Mouse (Mus musculus) liver, postnatal 0 days (tissue): ENCODE results near the gene Il4i1. TPM values are rescaled to one million over a fixed set of nuclear protein-coding genes. Genes with fewer than 3 reads are reported as not detected.
A peak's percentile ranks its signal among the peaks of the same experiment; 100 is the strongest.

Experiments
- ATAC-seq: fragments of 200-750 bp; cut with Nextera tagmentation; 2 replicates; pipeline ENCODE4 v1.8.0; 2017; ENCODE audit warnings: mild to moderate bottlenecking, moderate library complexity
- DNase-seq: peaks from one replicate; pipeline ENCODE4 v3.0.0-alpha.2; 2016
- H3K27ac ChIP-seq: fragments of 300-500 bp; sonication (generic); 2 replicates; pipeline ENCODE4 v1.5.1; 2014; ENCODE audit warnings: antibody characterized with exemption, moderate library complexity, mild to moderate bottlenecking, low read depth
- H3K27me3 ChIP-seq: fragments of 300-500 bp; sonication (generic); 2 replicates; pipeline ENCODE4 v1.6.1; 2014; ENCODE audit warnings: low read length, control low read depth, mixed read lengths; ENCODE audit not compliant: insufficient read depth
- H3K36me3 ChIP-seq: fragments of 300-500 bp; sonication (generic); replicated peaks from 2 replicates; pipeline ENCODE4 v1.6.1; 2014; ENCODE audit warnings: mild to moderate bottlenecking, control low read depth, low read length, moderate library complexity, mixed read lengths; ENCODE audit not compliant: insufficient read depth
- H3K4me1 ChIP-seq: fragments of 300-500 bp; sonication (generic); 2 replicates; pipeline ENCODE4 v1.6.1; 2014; ENCODE audit warnings: antibody characterized with exemption, mild to moderate bottlenecking, control low read depth; ENCODE audit not compliant: insufficient read depth
- H3K4me2 ChIP-seq: fragments of 300-500 bp; sonication (generic); 2 replicates; pipeline ENCODE4 v1.6.1; 2014; ENCODE audit warnings: low read depth, mild to moderate bottlenecking, low read length, moderate library complexity, mixed read lengths
- H3K4me3 ChIP-seq: fragments of 300-500 bp; sonication (generic); 2 replicates; pipeline ENCODE4 v1.5.1; 2014; ENCODE audit warnings: low read depth, low read length
- H3K9ac ChIP-seq: fragments of 300-500 bp; sonication (generic); replicated peaks from 2 replicates; pipeline ENCODE4 v1.6.1; 2014; ENCODE audit warnings: mild to moderate bottlenecking, moderate library complexity
- H3K9me3 ChIP-seq: fragments of 300-500 bp; sonication (generic); 2 replicates; pipeline ENCODE4 v1.6.1; 2016; ENCODE audit warnings: mild to moderate bottlenecking, control low read depth, low read length, mixed read lengths
- CTCF ChIP-seq: sonication (generic); IDR thresholded peaks from 2 replicates; pipeline ENCODE4 v1.5.1; 2016; ENCODE audit warnings: antibody characterized with exemption, low read depth
- EP300 ChIP-seq: IDR thresholded peaks from 2 replicates; pipeline ENCODE4 v1.6.1; 2016; ENCODE audit warnings: antibody characterized with exemption, low read depth, mild to moderate bottlenecking
- WGBS: fragments of 180-500 bp; shearing (Covaris S2); extraction: QIAGEN DNeasy Blood & Tissue Kit; methylation state at CpG from one replicate; pipeline ENCODE4 v1.1.7; 2014; ENCODE audit not compliant: insufficient replicate concordance; 5-methylcytosine and 5-hydroxymethylcytosine counted together
- polyA plus RNA-seq: library from polyadenylated mRNA; unstranded; fragments of >200 nt; fragmentation: Nextera tagmentation; extraction: Ambion mirVana; gene quantifications from 2 replicates; pipeline ENCODE4 v1.2.1, GENCODE M21; 2015

The Il4i1 gene
- 0.83 and 1.0 TPM in 2 replicates for polyA plus RNA-seq

- ATAC-seq (peak; percentile 76), DNase-seq (peak; percentile 98)
- peaks cover 19% of the 10 kb centered on the region for H3K36me3 ChIP-seq
- H3K4me1 ChIP-seq, result peaks cover 42% of the 10 kb centered on the region
- TF ChIP-seq CTCF (no peak; the same call in 1 of the 2 replicates), EP300 (peak; percentile 46; the same call in 1 of the 2 replicates)
- H3K9ac ChIP-seq, result peak within 1 kb of the TSS; percentile 96
- H3K27ac ChIP-seq, result peak within 1 kb of the TSS; percentile 98
- H3K4me3 ChIP-seq, result peak within 1 kb of the TSS; percentile 86
- H3K9me3 ChIP-seq, result no peaks in the 10 kb centered on the region
- H3K27me3 ChIP-seq, result no peaks in the 10 kb centered on the region
- H3K4me2 ChIP-seq, result peak within 1 kb of the TSS; percentile 86
- 0% methylated on average over 57 of the region's 62 CpGs for WGBS
Observed at GRCm38 (mm10) chr7:44815721-44816469, at the start of gene Il4i1, which contains the start of gene Nup62. TSS of gene Il4i1 (plus strand) at chr7:44816387. TSS of gene Nup62 (plus strand) at chr7:44816088.

GRCm38 (mm10) chr7:44768129-44768528, 48.1 kb upstream of the Il4i1 start:
- Histone ChIP-seq H3K4me2 (no peak overlapping the region), H3K4me3 (no peak overlapping the region), H3K27me3 (no peaks in the 10 kb centered on the region), H3K27ac (no peak overlapping the region), H3K9me3 (no peaks in the 10 kb centered on the region), H3K36me3 (peaks cover 72% of the 10 kb centered on the region), H3K9ac (no peak overlapping the region), H3K4me1 (no peaks in the 10 kb centered on the region)
- TF ChIP-seq EP300 (no peak), CTCF (no peak)
- WGBS, result 73% methylated on average over 5 of the region's 5 CpGs
- peak; percentile 76 for ATAC-seq
- DNase-seq, result peak; percentile 39

GRCm38 (mm10) chr7:44770046-44770578, 46.1 kb upstream of the Il4i1 start:
- no peak overlapping the region for H3K27ac ChIP-seq
- no peaks in the 10 kb centered on the region for H3K9me3 ChIP-seq
- H3K9ac ChIP-seq, result no peak overlapping the region
- peaks cover 80% of the 10 kb centered on the region for H3K36me3 ChIP-seq
- 28% methylated on average over 6 of the region's 6 CpGs for WGBS
- no peaks in the 10 kb centered on the region for H3K4me1 ChIP-seq
- H3K4me3 ChIP-seq, result no peak overlapping the region
- no peak overlapping the region for H3K4me2 ChIP-seq
- DNase-seq, result peak; percentile 79
- no peak for TF ChIP-seq EP300
- no peak for TF ChIP-seq CTCF
- H3K27me3 ChIP-seq, result no peaks in the 10 kb centered on the region
- 0 out of 2 replicates have a peak, but pooled peaks have one; percentile 23 for ATAC-seq

- Histone ChIP-seq H3K9ac (no peak overlapping the region), H3K4me2 (no peak overlapping the region; the same call in 1 of the 2 replicates), H3K36me3 (peaks cover 72% of the 10 kb centered on the region), H3K27ac (peak overlapping the region; percentile 24; the same call in 1 of the 2 replicates), H3K27me3 (no peaks in the 10 kb centered on the region), H3K4me3 (no peak overlapping the region), H3K4me1 (no peaks in the 10 kb centered on the region), H3K9me3 (no peaks in the 10 kb centered on the region)
- peak; percentile 63 for ATAC-seq
- WGBS, result 69% methylated on average over 8 of the region's 8 CpGs
- TF ChIP-seq EP300, result peak; percentile 88
- TF ChIP-seq CTCF, result no peak
- DNase-seq, result no peak
Observed at GRCm38 (mm10) chr7:44772591-44773204, 43.5 kb upstream of the Il4i1 start.

GRCm38 (mm10) chr7:44776849-44777498, 39.2 kb upstream of the Il4i1 start:
- TF ChIP-seq CTCF (no peak), EP300 (peak; percentile 42)
- no peaks in the 10 kb centered on the region for H3K4me1 ChIP-seq
- H3K27me3 ChIP-seq, result no peaks in the 10 kb centered on the region
- no peaks in the 10 kb centered on the region for H3K9me3 ChIP-seq
- 86% methylated on average over 9 of the region's 9 CpGs for WGBS
- H3K4me2 ChIP-seq, result no peak overlapping the region
- no peak overlapping the region; the same call in 1 of the 2 replicates for H3K27ac ChIP-seq
- ATAC-seq (peak; percentile 70), DNase-seq (no peak)
- no peak overlapping the region for H3K9ac ChIP-seq
- H3K4me3 ChIP-seq, result no peak overlapping the region
- peaks cover 37% of the 10 kb centered on the region for H3K36me3 ChIP-seq
